Mouse (Mus musculus) limb, embryonic 10.5 days (tissue): Measurements from ENCODE around the gene Il9r. TPM values are rescaled to one million over a fixed set of nuclear protein-coding genes. Genes with fewer than 3 reads are reported as not detected.

Source experiments
- DNase-seq: peaks from one replicate; pipeline ENCODE4 v3.0.0-alpha.2; 2017; ENCODE audit warnings: low spot score
- H3K27ac ChIP-seq: fragments of 300-500 bp; sonication (generic); 2 replicates; pipeline ENCODE4 v1.5.1; 2016; ENCODE audit warnings: mild to moderate bottlenecking
- H3K27me3 ChIP-seq: fragments of 300-500 bp; sonication (generic); 2 replicates; pipeline ENCODE4 v1.6.1; 2016; ENCODE audit warnings: low read depth, mild to moderate bottlenecking; ENCODE audit not compliant: poor library complexity, severe bottlenecking
- H3K36me3 ChIP-seq: fragments of 300-500 bp; sonication (generic); 2 replicates; pipeline ENCODE4 v1.6.1; 2016; ENCODE audit warnings: mild to moderate bottlenecking, moderate library complexity
- H3K4me1 ChIP-seq: fragments of 300-500 bp; sonication (generic); 2 replicates; pipeline ENCODE4 v1.6.1; 2016
- H3K4me3 ChIP-seq: fragments of 300-500 bp; sonication (generic); 2 replicates; pipeline ENCODE4 v1.5.1; 2016; ENCODE audit warnings: mild to moderate bottlenecking, moderate library complexity
- H3K9me3 ChIP-seq: fragments of 300-500 bp; sonication (generic); replicated peaks from 2 replicates; pipeline ENCODE4 v1.6.1; 2016; ENCODE audit warnings: mild to moderate bottlenecking
- WGBS: fragments of 180-500 bp; shearing (Covaris S2); methylation state at CpG from one replicate; pipeline ENCODE4 v1.1.7; 2016; 5-methylcytosine and 5-hydroxymethylcytosine counted together
- polyA plus RNA-seq: library from polyadenylated mRNA; unstranded; fragments of >200 nt; fragmentation: Nextera tagmentation; extraction: Ambion mirVana; gene quantifications from 2 replicates; pipeline ENCODE4 v1.2.1, GENCODE M21; 2016

Il9r gene
- polyA plus RNA-seq, 1 experiment from 2014 or later, result not detected

DNA sequence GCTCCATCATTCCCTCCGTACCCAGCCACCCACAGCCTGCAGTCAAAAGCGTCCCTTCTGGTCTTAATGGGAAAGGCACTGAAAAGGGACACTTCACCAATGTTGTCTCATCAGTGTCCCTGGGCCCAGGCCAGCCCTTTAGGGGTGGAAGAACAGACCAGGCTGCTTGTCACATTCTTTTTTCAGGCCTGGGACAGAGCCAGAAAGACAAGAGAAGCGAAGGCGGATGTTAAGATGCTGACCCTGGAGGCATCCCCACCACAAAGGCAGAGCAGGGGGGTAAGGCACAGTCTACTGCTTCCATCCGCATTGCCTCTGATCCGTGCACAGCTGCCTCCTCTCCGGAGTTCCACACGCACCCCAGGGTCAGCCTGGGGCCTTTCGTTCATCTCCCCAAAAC, 10.0 kb downstream of the Il9r start:
- H3K9me3 ChIP-seq, result no peaks in the 10 kb centered on the region
- H3K4me1 ChIP-seq, result peaks cover 13% of the 10 kb centered on the region
- H3K27ac ChIP-seq, result peak overlapping the region; percentile 42; the same call in 1 of the 2 replicates
- WGBS, result 89% methylated on average over 9 of the region's 9 CpGs
- no peak for DNase-seq
- H3K4me3 ChIP-seq, result no peak overlapping the region
- H3K27me3 ChIP-seq, result 0 out of 2 replicates have a peak, but pooled peaks cover 5% of the 10 kb centered on the region
- no peaks in the 10 kb centered on the region for H3K36me3 ChIP-seq

DNA sequence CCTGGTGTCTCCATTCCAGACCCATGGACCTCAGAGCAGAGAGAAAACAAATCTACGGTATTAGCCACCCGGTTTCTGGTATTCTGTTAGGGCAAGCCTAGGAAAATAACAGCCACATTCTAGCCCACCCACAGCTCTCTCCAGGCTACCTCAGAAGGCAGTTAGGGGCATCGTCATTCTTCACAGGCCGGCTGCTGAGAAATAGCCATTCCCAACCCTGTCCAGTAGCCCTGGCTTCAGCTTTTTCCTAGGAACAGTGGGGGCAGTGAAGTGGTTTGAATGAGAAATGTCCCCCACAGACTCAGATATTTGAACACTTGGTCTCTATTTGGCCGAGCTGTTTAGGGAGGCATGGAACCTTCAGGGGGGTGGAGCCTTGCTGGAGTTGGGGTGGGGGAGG, 10.6 kb downstream of the Il9r start:
- H3K9me3 ChIP-seq, result no peaks in the 10 kb centered on the region
- H3K27ac ChIP-seq, result no peak overlapping the region
- peaks cover 13% of the 10 kb centered on the region for H3K4me1 ChIP-seq
- no peak overlapping the region for H3K4me3 ChIP-seq
- no peaks in the 10 kb centered on the region for H3K27me3 ChIP-seq
- H3K36me3 ChIP-seq, result no peaks in the 10 kb centered on the region
- no peak for DNase-seq
- WGBS, result 66% methylated on average over 5 of the region's 5 CpGs

DNA sequence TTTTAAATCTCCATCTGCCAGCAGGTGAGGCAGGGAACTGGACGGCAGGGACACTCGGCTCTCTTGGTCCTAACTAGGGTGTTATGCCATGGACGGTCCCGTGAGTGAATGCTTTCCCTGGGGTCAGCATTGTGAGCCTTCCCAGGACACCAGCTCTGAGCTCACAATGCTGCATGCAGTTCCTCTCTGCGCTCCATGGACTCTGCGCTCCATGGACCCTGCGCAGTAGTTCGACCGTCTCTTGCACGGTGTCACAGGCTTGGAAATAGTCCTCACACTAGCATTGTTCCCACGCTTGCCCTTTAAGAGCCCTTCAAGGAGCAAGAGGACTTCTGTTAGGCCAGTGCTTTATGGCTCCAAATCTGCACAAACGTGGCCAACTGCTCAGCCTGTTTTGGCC, 11.2 kb downstream of the Il9r start:
- Histone ChIP-seq H3K27me3 (no peaks in the 10 kb centered on the region), H3K4me3 (no peak overlapping the region), H3K9me3 (no peaks in the 10 kb centered on the region), H3K4me1 (peaks cover 13% of the 10 kb centered on the region), H3K36me3 (no peaks in the 10 kb centered on the region), H3K27ac (no peak overlapping the region)
- no peak for DNase-seq
- WGBS, result 89% methylated on average over 12 of the region's 12 CpGs

DNA sequence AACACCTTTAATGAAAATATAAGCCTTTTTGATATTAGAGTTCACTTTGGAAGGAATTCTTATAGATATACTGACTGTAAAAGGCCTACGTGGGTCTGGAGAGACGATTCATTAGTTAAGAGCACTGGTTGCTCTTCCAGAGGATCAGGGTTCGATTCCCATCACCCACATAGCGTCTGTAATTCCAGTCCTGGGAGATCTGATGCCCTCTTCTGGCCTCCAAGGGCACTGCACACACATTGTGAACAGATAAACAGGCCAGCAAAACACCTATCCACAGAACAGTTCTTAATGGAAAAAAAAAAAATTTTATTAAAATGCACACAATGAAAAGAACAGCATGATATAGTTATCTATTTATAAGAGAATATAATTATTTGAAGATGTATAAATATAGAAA, 12.8 kb downstream of the Il9r start:
- no peaks in the 10 kb centered on the region for H3K36me3 ChIP-seq
- H3K9me3 ChIP-seq, result no peaks in the 10 kb centered on the region
- WGBS, result 89% methylated on average over 4 of the region's 4 CpGs
- H3K27me3 ChIP-seq, result no peaks in the 10 kb centered on the region
- H3K4me1 ChIP-seq, result 0 out of 2 replicates have a peak, but pooled peaks cover 3% of the 10 kb centered on the region
- no peak overlapping the region for H3K27ac ChIP-seq
- no peak for DNase-seq
- no peak overlapping the region for H3K4me3 ChIP-seq

DNA sequence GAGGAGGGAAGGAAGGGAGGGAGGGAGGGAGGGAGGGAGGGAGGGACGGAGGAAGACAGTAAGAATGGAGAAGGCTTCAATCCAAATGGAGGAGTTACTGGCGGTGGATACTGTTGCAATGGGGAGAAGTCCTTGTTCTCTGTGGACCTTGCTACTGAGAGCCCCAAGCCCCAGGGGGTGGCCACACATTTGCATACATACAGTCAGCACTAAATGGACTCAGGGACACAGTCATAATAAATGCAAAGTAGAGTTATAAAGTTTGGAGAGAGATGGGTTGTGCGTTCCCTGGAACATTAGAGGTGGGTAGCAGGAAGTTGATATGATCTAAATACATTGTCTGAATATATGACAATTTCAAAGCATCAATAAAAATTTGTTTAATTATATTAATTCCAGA, 14.0 kb downstream of the Il9r start:
- 78% methylated on average over 3 of the region's 3 CpGs for WGBS
- H3K4me1 ChIP-seq, result 0 out of 2 replicates have a peak, but pooled peaks cover 3% of the 10 kb centered on the region
- no peak for DNase-seq

DNA sequence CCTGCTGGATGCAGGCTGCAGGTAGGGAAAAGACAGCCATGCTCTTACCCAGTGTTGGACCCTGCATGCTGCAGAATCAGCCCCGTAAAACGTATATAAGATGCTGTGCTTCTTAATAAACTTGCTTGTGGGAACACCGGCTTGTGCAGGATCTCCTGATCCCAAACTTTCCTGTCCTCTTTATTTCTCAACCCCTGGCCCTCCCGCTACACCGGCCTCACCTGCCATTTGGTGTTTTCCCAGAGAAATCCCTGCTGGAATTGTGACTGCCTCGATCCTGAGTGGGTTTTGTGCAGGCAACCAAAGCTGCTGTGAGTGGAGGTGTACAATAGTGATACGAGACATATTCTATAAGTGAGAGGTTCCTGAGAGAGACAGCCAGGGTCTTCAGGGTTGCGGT, 15.6 kb downstream of the Il9r start:
- Histone ChIP-seq H3K36me3 (no peaks in the 10 kb centered on the region), H3K4me1 (no peaks in the 10 kb centered on the region), H3K4me3 (no peak overlapping the region), H3K9me3 (no peaks in the 10 kb centered on the region), H3K27ac (no peak overlapping the region), H3K27me3 (0 out of 2 replicates have a peak, but pooled peaks cover 6% of the 10 kb centered on the region)
- 91% methylated on average over 8 of the region's 8 CpGs for WGBS
- no peak for DNase-seq

More for the DNA sequence above, 14.0 kb downstream of the Il9r start:
- Histone ChIP-seq H3K36me3 (no peaks in the 10 kb centered on the region), H3K4me3 (no peak overlapping the region), H3K9me3 (no peaks in the 10 kb centered on the region), H3K27ac (no peak overlapping the region), H3K27me3 (0 out of 2 replicates have a peak, but pooled peaks cover 6% of the 10 kb centered on the region)

DNA sequence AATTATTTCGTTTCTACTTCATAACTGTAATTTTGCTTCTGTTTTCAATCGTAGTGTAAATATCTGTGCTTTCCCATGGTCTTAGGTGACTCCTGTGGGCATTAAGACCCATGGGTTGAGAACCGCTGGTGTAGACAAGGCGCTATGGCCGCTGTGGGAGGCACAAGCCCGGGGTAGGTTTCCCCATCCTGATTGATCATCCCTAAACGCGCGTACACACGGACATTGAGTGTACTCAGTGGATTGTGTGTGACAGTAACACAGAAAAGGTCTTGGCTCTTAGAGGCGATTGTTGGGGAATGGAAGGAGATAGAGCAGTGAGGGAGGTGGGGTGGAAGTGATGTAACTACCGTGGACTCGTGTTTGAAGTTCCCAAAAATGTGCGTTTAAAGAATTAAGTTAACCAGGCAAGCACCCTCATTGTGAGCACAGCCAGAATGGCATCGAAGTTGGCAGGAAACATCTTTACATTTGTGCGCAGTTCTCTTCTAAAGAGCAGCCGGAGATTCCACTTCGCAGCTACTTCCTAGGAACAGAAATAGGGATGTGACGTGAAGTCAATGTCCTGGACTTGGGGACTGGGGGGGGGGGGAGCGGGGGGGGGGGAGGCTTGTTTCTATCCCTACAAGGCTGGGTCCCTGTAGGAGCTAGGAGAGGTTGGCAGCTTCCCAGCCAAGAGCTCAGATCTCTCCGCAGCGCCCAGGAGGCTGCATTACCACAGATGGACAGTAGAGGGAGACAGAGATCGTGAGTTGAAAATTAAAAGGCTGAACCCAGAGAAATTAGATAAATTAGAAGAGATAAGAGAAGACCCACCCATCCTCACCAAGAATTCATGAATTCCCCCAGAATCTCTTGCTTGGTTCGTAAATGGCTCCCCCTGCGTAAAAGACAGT, 17.9 kb downstream of the Il9r start:
- Histone ChIP-seq H3K27ac (no peak overlapping the region), H3K27me3 (0 out of 2 replicates have a peak, but pooled peaks cover 6% of the 10 kb centered on the region), H3K9me3 (no peaks in the 10 kb centered on the region), H3K4me1 (no peaks in the 10 kb centered on the region), H3K36me3 (no peaks in the 10 kb centered on the region), H3K4me3 (no peak overlapping the region)
- peak; percentile 82 for DNase-seq
- WGBS, result 49% methylated on average over 25 of the region's 25 CpGs

DNA sequence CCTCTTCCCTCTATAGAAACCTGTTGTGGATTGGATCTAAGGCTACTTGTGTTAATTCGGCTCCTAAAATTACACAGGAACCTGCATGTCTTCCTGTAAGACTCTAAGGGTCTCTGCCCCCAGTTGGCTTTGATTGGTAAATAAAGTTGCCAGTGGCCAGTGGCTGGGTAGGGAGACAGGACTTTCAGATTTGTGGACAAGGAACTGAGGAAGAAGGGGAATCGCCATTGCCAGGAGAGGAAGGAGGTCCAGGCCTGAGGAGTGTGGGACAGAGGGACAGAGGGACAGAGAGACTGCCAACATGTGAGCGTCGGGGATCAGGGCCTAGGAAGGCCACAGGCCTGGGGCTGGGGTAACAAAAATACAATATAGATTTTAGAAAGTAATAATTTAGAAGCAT, 18.8 kb downstream of the Il9r start:
- Histone ChIP-seq H3K9me3 (no peaks in the 10 kb centered on the region), H3K4me1 (no peaks in the 10 kb centered on the region), H3K27me3 (0 out of 2 replicates have a peak, but pooled peaks cover 6% of the 10 kb centered on the region), H3K36me3 (no peaks in the 10 kb centered on the region), H3K4me3 (no peak overlapping the region), H3K27ac (no peak overlapping the region)
- WGBS, result 92% methylated on average over 4 of the region's 4 CpGs
- DNase-seq, result no peak

DNA sequence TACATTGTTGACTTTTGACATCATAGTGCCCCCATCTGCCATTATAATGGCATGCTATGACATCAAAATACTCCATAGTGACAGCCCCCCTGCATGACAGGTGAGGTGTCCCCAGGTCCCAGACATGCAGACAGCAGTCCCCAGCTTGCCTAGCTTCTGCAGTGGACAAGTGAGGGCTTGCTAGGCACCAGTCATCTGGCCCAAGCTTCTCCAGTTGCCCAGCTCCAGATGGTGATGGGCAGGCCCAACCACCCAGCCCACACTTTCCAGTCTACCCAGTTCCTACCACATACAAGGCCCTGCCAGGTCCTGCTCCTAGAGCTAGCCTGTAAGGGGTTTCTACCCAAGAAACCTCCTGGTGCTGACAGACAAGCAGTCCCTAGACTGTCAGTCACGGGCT, 21.6 kb downstream of the Il9r start:
- Histone ChIP-seq H3K9me3 (no peaks in the 10 kb centered on the region), H3K27me3 (0 out of 2 replicates have a peak, but pooled peaks cover 6% of the 10 kb centered on the region), H3K4me1 (no peaks in the 10 kb centered on the region), H3K4me3 (no peak overlapping the region), H3K36me3 (no peaks in the 10 kb centered on the region), H3K27ac (no peak overlapping the region)
- 72% methylated on average over 1 of the region's 1 CpGs for WGBS
- DNase-seq, result no peak

DNA sequence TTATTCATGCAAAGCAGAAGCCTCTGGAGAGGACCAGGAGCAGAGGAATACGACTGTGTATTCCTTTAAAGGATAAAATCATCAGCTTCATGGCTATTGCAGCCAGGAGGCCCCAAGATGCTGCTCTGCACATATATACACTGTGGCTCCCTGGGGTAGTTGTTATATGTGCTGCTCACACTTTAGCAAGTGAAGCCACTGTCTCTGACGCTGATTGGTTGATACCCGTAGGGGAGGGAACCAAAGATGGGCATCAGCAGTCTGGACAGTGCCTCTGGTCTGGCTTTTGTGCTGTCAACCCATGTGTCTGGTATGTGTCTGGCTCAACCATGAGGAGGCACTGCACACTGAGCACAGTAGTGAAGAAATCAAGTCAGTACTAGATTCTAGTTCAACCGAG, 33.4 kb downstream of the Il9r start:
- DNase-seq, result peak; percentile 19
- Histone ChIP-seq H3K27ac (no peak overlapping the region), H3K36me3 (no peaks in the 10 kb centered on the region), H3K4me3 (no peak overlapping the region), H3K9me3 (no peaks in the 10 kb centered on the region), H3K27me3 (peaks cover 4% of the 10 kb centered on the region), H3K4me1 (peaks cover 8% of the 10 kb centered on the region)
- WGBS, result 73% methylated on average over 4 of the region's 4 CpGs

DNA sequence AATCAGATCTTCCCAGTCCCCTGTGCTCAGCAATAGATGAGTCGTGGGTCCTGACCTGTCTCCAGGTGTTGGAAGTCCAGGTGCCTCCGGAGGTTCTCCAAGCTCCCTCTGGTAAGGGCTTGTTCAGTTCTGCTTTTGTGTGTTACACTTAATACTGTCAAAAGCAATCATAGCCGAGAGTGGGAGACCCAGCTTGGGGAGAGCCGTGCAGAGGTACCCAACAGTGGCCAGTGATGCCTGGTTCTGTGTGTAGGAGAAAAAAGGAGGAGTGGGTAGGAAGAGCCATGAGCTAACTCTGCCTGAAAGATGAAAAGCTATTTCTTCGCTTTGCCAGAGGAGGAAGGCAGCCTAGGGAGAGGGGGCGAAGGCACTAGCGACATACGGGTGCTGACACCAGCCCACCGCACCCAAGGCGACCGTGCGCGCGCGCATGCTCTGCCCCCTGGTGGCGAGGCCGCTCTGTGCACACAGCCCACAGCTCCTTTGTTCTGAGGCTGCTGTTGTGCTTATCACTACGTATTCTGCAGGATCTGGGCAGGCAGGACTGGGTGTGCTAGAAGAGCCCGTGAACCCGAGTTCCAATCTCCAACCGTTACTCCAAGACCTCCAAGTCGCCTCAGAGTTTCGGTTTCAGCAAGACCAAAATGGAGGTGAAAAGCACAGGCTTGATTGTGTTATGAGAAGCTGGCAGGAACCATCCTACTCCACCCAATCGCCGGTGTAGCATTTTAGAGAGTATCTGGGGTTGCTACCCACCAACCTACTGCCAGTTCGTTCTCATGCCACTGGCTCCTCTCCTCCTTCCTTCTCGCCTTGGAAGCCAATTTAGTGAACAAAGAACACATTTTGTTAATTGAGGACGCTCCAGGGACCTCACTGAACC, 37.9 kb downstream of the Il9r start:
- H3K27me3 ChIP-seq, result peaks cover 32% of the 10 kb centered on the region
- DNase-seq, result peak; percentile 92
- H3K4me3 ChIP-seq, result peak overlapping the region; percentile 47
- 15% methylated on average over 28 of the region's 28 CpGs for WGBS
- H3K27ac ChIP-seq, result peak overlapping the region; percentile 78
- no peaks in the 10 kb centered on the region for H3K9me3 ChIP-seq
- peaks cover 15% of the 10 kb centered on the region for H3K4me1 ChIP-seq
- no peaks in the 10 kb centered on the region for H3K36me3 ChIP-seq

DNA sequence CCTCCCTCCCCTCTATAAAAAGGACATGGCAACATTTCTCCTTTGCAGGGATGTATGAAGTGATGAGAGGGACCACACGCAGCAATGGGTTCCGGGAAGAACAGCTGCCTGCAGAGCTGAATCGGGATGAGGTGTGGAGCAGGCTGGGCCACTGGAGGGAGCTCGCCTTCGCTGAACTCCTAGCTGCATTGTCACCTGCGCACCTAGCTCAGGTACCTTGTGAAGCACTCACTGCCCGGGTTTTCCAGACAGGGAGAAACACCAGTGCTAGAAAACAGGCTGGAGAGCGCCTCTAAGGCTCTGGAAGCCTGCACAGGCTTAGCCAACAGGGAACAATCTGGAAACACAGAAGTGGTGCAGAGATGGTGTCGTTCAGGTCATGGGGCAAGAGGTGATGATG, 38.6 kb downstream of the Il9r start:
- Histone ChIP-seq H3K36me3 (no peaks in the 10 kb centered on the region), H3K9me3 (no peaks in the 10 kb centered on the region), H3K4me3 (peak overlapping the region; percentile 47), H3K27ac (peak overlapping the region; percentile 78), H3K4me1 (peaks cover 15% of the 10 kb centered on the region), H3K27me3 (peaks cover 32% of the 10 kb centered on the region)
- peak; percentile 49 for DNase-seq
- WGBS, result 4% methylated on average over 9 of the region's 9 CpGs

DNA sequence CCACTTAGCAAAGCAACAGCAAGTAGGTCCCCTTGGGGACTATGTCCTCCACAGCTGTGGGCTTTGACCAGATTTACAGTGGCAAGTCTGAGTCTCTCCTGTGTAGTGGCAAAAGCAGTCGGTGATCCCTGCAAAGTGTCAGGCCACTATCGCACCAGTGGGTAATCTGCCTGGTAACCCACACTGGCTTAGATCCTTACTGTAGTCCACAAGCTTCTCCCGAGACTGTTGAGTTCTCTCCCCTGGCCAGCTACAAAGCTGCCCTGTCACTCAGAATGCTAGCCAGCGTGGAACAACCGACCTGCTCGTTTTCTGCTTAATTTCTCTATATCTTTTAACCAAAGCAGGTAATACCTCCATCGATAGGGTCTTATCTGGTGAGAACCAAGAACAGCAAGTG, 39.7 kb downstream of the Il9r start:
- H3K9me3 ChIP-seq, result no peaks in the 10 kb centered on the region
- 85% methylated on average over 7 of the region's 7 CpGs for WGBS
- peak; percentile 27 for DNase-seq
- H3K27ac ChIP-seq, result no peak overlapping the region
- no peaks in the 10 kb centered on the region for H3K36me3 ChIP-seq
- H3K4me1 ChIP-seq, result peaks cover 15% of the 10 kb centered on the region
- peaks cover 32% of the 10 kb centered on the region for H3K27me3 ChIP-seq
- H3K4me3 ChIP-seq, result no peak overlapping the region
